ENCODE assay signal across 10 mouse cellular contexts in the genomic region with DNA sequence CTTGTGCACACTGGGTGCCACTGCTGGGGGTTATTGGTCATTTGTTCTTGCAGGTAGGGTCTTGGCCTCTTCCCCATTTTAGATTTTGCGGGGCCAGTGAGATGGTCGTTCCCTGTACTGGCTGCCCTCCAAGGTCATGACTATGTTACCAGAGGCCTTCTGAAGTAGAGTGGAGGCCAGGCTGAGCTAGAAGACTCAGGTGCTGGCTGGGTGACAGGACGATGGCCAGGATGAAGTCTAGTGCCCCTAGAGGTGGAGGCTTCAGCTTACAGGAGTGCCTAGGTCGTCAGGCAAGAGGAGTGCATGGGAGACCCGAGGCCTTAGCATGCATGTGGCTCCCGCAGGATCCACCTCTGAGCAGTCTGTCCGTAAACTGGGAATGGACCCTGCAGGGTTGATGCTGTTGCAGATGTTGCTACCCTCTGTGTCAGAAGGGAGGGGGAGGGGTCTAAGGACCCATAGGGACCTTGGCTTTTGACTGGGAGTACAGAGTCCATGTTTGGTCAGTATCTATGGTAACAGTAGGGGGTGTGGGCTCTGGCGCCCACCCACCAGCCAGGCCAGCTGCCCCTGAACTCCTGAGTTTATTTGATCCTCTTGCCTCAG. TPM values are rescaled to one million over a fixed set of nuclear protein-coding genes. Genes with fewer than 3 reads are reported as not detected.
DNase-seq lines count a peak whose midpoint lies in the region; ATAC-seq lines count a peak whose summit lies in the region.
"Had no signal": no experiment of that assay in that cellular context is flagged by ENCODE, and none has a peak within 500 bp of the region (broad histone marks: within the 10 kb centered on the region; RNA-seq: fewer than 3 reads in every experiment).

No protein-coding gene starts in this region.

- no peaks in the 10 kb centered on the region for H3K27me3 ChIP-seq in liver, embryonic 11.5 days (replicated peaks; ENCODE audit: control insufficient read depth, insufficient read depth, low read length)
- no peaks in the 10 kb centered on the region for H3K27me3 ChIP-seq in hindbrain, embryonic 14.5 days (ENCODE audit: control insufficient read depth, insufficient read depth, low read length)
- H3K27me3 ChIP-seq: hindbrain, embryonic 12.5 days; midbrain, embryonic 13.5 days had no signal

- H3K9me3 ChIP-seq in liver, embryonic 11.5 days (ENCODE audit: control insufficient read depth, low read length), result no peaks in the 10 kb centered on the region; the same call in 1 of the 2 replicates
- no peaks in the 10 kb centered on the region for H3K9me3 ChIP-seq in hindbrain, embryonic 14.5 days (ENCODE audit: control insufficient read depth, low read length)
- H3K9me3 ChIP-seq: hindbrain, embryonic 12.5 days had no signal

- H3K36me3 ChIP-seq in liver, embryonic 11.5 days (ENCODE audit: control insufficient read depth, insufficient read depth, low read length), result peaks cover 18% of the 10 kb centered on the region
- H3K36me3 ChIP-seq in hindbrain, embryonic 14.5 days (replicated peaks; ENCODE audit: control insufficient read depth, insufficient read depth), result no peaks in the 10 kb centered on the region
- H3K36me3 ChIP-seq: midbrain, embryonic 13.5 days had no signal

- H3K27ac ChIP-seq in liver, embryonic 11.5 days (ENCODE audit: low read depth, low read length), result no peak overlapping the region
- H3K27ac ChIP-seq in hindbrain, embryonic 14.5 days, result no peak overlapping the region
- H3K27ac ChIP-seq: hindbrain, embryonic 12.5 days; midbrain, embryonic 13.5 days had no signal

- no peak overlapping the region for H3K9ac ChIP-seq in liver, embryonic 11.5 days (ENCODE audit: low read depth, low read length)
- H3K9ac ChIP-seq in hindbrain, embryonic 14.5 days, result no peak overlapping the region
- H3K9ac ChIP-seq: hindbrain, embryonic 12.5 days; midbrain, embryonic 13.5 days had no signal

- 74% methylated on average over 8 of the region's 8 CpGs for WGBS in liver, embryonic 11.5 days
- 87% methylated on average over 8 of the region's 8 CpGs for WGBS in hindbrain, embryonic 14.5 days

- H3K4me3 ChIP-seq in liver, embryonic 11.5 days (ENCODE audit: low read depth, low read length), result no peak overlapping the region
- no peak overlapping the region for H3K4me3 ChIP-seq in hindbrain, embryonic 14.5 days (replicated peaks; ENCODE audit: low read length)
- H3K4me3 ChIP-seq: hindbrain, embryonic 12.5 days; midbrain, embryonic 13.5 days had no signal

- intact Hi-C loops in gastrocnemius, postnatal 14 days (cut with DNase I; ENCODE audit: low total_unique reads), result no loop called here

- no peak for ATAC-seq in liver, embryonic 11.5 days (replicated peaks; ENCODE audit: low FRiP score)
- no peak for ATAC-seq in hindbrain, embryonic 14.5 days (ENCODE audit: low FRiP score)
- ATAC-seq: midbrain, embryonic 13.5 days had no signal

- H3K4me1 ChIP-seq in liver, embryonic 11.5 days (replicated peaks; ENCODE audit: control insufficient read depth, insufficient read depth, low read length), result peaks cover 67% of the 10 kb centered on the region
- H3K4me1 ChIP-seq in hindbrain, embryonic 14.5 days (replicated peaks; ENCODE audit: control insufficient read depth, insufficient read depth, low read length), result peaks cover 19% of the 10 kb centered on the region

- DNase-seq in liver (peak; percentile 38), R1 (ENCODE audit: low read depth, low spot score) (peak; percentile 82)
- DNase-seq in liver, embryonic 11.5 days (ENCODE audit: low spot score), result no peak
- DNase-seq in cerebellum, postnatal 10 days, result peak; percentile 58 to 63
- DNase-seq in lung, postnatal 36 days, result peak; percentile 28
- DNase-seq in gastrocnemius, postnatal 14 days, result no peak
- DNase-seq in hindbrain, embryonic 14.5 days (ENCODE audit: low spot score), result no peak

- H3K4me2 ChIP-seq in liver, embryonic 11.5 days, result no peak overlapping the region
- no peak overlapping the region for H3K4me2 ChIP-seq in hindbrain, embryonic 14.5 days (replicated peaks)
- H3K4me2 ChIP-seq: hindbrain, embryonic 12.5 days; midbrain, embryonic 13.5 days had no signal

RNA-seq across cellular contexts. Expression of gene Mta1, which starts 5.9 kb away (rescaled TPM):
- 17.7 and 19.2 TPM in 2 replicates for polyA plus RNA-seq in liver, embryonic 11.5 days (2014; fragmentation: Nextera tagmentation; extraction: Ambion mirVana)
- total RNA-seq in gastrocnemius, postnatal 14 days (2021), result 10 to 100 TPM; 34.6 to 35.4 TPM
- polyA plus RNA-seq in hindbrain, embryonic 14.5 days (2014; fragmentation: Nextera tagmentation; extraction: Ambion mirVana), result 17.8 and 19.3 TPM in 2 replicates

RNA-seq across cellular contexts. Expression of gene Tex22, which starts 29.6 kb away (rescaled TPM):
- polyA plus RNA-seq in liver, embryonic 11.5 days (2014; fragmentation: Nextera tagmentation; extraction: Ambion mirVana), result not detected in 2 replicates
- under 1 TPM in 1 of 2 experiments, not detected in 1; 0.27 TPM for total RNA-seq in gastrocnemius, postnatal 14 days (2021)
- polyA plus RNA-seq in hindbrain, embryonic 14.5 days (2014; fragmentation: Nextera tagmentation; extraction: Ambion mirVana), result 0.40 TPM in 1 of 2 replicates, not detected in the other
- polyA plus RNA-seq: hindbrain, embryonic 12.5 days; stomach, embryonic 16.5 days had no signal

RNA-seq across cellular contexts. Expression of gene Crip2, which starts 36.1 kb away (rescaled TPM):
- 80.6 and 86.9 TPM in 2 replicates for polyA plus RNA-seq in liver, embryonic 11.5 days (2014; fragmentation: Nextera tagmentation; extraction: Ambion mirVana)
- total RNA-seq in gastrocnemius, postnatal 14 days (2021), result 10 to 100 TPM; 82.5 to 84.7 TPM
- 280 and 288 TPM in 2 replicates for polyA plus RNA-seq in hindbrain, embryonic 14.5 days (2014; fragmentation: Nextera tagmentation; extraction: Ambion mirVana)

RNA-seq across cellular contexts. Expression of gene Crip1, which starts 42.2 kb away (rescaled TPM):
- 148 and 150 TPM in 2 replicates for polyA plus RNA-seq in liver, embryonic 11.5 days (2014; fragmentation: Nextera tagmentation; extraction: Ambion mirVana)
- 100 to 1,000 TPM; 115 to 139 TPM for total RNA-seq in gastrocnemius, postnatal 14 days (2021)
- polyA plus RNA-seq in hindbrain, embryonic 14.5 days (2014; fragmentation: Nextera tagmentation; extraction: Ambion mirVana), result 30.5 and 34.4 TPM in 2 replicates

RNA-seq across cellular contexts. Expression of gene Tedc1, which starts 52.3 kb away (rescaled TPM):
- polyA plus RNA-seq in liver, embryonic 11.5 days (2014; fragmentation: Nextera tagmentation; extraction: Ambion mirVana), result 23.5 and 24.2 TPM in 2 replicates
- total RNA-seq in gastrocnemius, postnatal 14 days (2021), result 1 to 10 TPM in 1 of 2 experiments, under 1 TPM in 1; 0.69 to 1.6 TPM
- 10.2 and 14.4 TPM in 2 replicates for polyA plus RNA-seq in hindbrain, embryonic 14.5 days (2014; fragmentation: Nextera tagmentation; extraction: Ambion mirVana)

Comparison
In these comparisons a context has a peak if more than half of its experiments do, and no peak if none do; other contexts are left out.
1. DNase-seq: peak in liver (single experiment), R1 (single experiment), cerebellum, postnatal 10 days (2 of 2) and lung, postnatal 36 days (single experiment); none in liver, embryonic 11.5 days (single experiment), gastrocnemius, postnatal 14 days (single experiment) and hindbrain, embryonic 14.5 days (single experiment).